Mouse (Mus musculus): Measurements from ENCODE around the gene Sc5d. TPM values are rescaled to one million over a fixed set of nuclear protein-coding genes. Genes with fewer than 3 reads are reported as not detected.

The Sc5d gene
- polyA plus RNA-seq, 1 experiment: 88.8 TPM

- no peak for DNase-seq
- H3K4me1 ChIP-seq (ENCODE audit: control insufficient read depth, insufficient read depth, low read length): peaks cover 3% of the 10 kb centered on the region
- H3K27me3 ChIP-seq (ENCODE audit: control insufficient read depth, insufficient read depth, low read length): no peaks in the 10 kb centered on the region
- H3K4me3 ChIP-seq (replicated peaks; ENCODE audit: insufficient read depth, low read depth, low read length): no peak overlapping the region
- 96% methylated on average over 1 of the region's 1 CpGs for WGBS
- no peak for TF ChIP-seq CTCF (IDR thresholded peaks at IDR 0.05; ENCODE audit: borderline replicate concordance, insufficient read depth, low read depth, low read length)
- TF ChIP-seq POLR2A (IDR thresholded peaks at IDR 0.05; ENCODE audit: borderline replicate concordance, insufficient read depth, low read length): no peak
- no peak overlapping the region for H3K27ac ChIP-seq (ENCODE audit: insufficient read depth, low read length)
Measured at GRCm38 (mm10) chr9:42206750-42207149, 57.3 kb downstream of the Sc5d start.

- Histone ChIP-seq H3K27me3 (ENCODE audit: control insufficient read depth, insufficient read depth, low read length) (no peaks in the 10 kb centered on the region), H3K27ac (ENCODE audit: insufficient read depth, low read length) (no peak overlapping the region), H3K4me1 (ENCODE audit: control insufficient read depth, insufficient read depth, low read length) (no peaks in the 10 kb centered on the region), H3K4me3 (replicated peaks; ENCODE audit: insufficient read depth, low read depth, low read length) (no peak overlapping the region)
- no peak for TF ChIP-seq POLR2A (IDR thresholded peaks at IDR 0.05; ENCODE audit: borderline replicate concordance, insufficient read depth, low read length)
- TF ChIP-seq CTCF (IDR thresholded peaks at IDR 0.05; ENCODE audit: borderline replicate concordance, insufficient read depth, low read depth, low read length): no peak
- 85% methylated on average over 5 of the region's 5 CpGs for WGBS
- DNase-seq: no peak
Measured at GRCm38 (mm10) chr9:42202271-42202670, 61.8 kb downstream of the Sc5d start.

Other genes with a start within 250 kb of the Sc5d start
- gene Sorl1, start 140.0 kb downstream of the Sc5d start, polyA plus RNA-seq (2012; rRNA removed): 169 and 198 TPM in 2 replicates
- 0.21 and 0.23 TPM in 2 replicates for gene Tecta, start 135.7 kb upstream of the Sc5d start, polyA plus RNA-seq (2012; rRNA removed)
- 32.8 and 33.0 TPM in 2 replicates for gene Tbcel, start 243.6 kb upstream of the Sc5d start, polyA plus RNA-seq (2012; rRNA removed)

Data from cerebellum, adult 2 months (tissue).